Mouse (Mus musculus): Measurements from ENCODE around the gene Map2.

Map2 gene

GRCm38 (mm10) chr1:66175041-66175665, at the start of gene Map2:
Map2 (plus strand) TSS chr1:66175273.
- peak; percentile 79 to 80 for DNase-seq

DNA sequence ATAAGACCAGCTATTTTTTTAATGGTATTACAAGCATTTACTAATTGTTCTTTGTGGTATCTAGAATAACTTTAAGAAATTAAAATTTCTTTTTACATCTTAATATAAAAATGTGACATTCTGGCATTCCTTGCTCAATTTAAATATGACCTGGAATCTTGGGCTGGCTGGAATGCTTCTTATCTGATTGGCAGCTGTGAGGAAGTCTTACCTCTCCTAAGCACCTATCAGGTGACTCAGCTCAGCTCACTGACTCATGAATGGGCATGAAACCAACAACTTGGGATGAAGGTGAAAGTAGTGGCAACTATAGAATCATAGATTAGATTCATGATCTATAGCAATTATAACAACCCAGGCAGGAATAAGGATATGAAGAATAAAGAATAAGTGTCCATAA, 42.1 kb upstream of the Map2 start:
- peak in 1 of 2 experiments; percentile 9 for DNase-seq

- no peak for DNase-seq
Observed at GRCm38 (mm10) chr1:66135324-66135723, 39.7 kb upstream of the Map2 start.

DNA sequence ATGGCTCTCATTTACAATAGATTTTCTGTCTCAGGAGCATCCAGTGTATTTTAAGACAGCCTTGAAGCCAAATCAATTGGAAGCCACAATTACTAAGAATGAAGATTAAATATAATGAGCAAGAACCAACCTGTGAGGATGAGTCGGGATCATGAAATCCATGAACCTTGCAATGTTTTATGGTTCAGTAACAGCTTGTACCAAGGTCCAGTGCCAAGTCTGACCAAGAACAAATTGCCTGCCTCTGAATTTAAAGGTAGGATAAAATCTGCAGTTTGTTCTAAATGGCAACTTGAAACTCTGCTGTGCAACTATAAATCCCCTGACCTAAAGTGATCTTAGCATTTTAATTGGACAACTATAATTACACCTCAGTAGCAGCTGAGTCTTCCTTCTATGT, 34.4 kb upstream of the Map2 start:
- peak; percentile 9 to 25 for DNase-seq

- no peak for DNase-seq
Observed at GRCm38 (mm10) chr1:66145180-66145579, 29.9 kb upstream of the Map2 start.

DNA sequence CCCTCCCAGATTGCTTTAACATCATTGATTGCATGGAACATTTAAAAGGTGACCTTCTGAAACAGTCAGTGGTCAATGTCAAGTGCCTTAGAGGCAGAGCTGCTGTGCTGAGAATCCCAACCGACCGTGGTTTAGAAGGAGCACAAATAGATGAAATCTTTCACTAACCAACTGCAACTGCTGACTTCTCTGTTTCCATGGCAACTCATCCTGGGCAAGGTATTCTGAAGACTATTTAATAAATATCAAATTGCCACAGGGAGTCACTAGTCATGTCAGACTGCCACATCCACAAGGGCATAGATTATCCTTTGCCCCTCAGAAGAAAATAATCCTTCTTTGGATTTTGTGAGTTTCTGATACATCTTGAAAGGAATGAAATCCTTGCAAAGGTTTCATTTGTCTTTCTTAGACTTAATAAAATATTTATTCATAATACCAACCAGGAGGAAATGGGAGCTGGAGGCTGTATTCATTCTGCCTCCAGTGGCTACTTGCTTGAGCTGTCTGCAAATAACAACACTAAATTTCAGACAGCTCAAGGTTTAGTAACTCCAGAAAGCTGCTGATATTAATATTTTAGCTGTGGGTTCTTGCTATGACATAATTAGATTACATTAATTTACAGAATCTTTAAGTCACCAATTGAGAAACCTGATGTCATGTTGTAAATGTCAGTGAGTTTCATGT, 26.1 kb upstream of the Map2 start:
- no peak for DNase-seq

DNA sequence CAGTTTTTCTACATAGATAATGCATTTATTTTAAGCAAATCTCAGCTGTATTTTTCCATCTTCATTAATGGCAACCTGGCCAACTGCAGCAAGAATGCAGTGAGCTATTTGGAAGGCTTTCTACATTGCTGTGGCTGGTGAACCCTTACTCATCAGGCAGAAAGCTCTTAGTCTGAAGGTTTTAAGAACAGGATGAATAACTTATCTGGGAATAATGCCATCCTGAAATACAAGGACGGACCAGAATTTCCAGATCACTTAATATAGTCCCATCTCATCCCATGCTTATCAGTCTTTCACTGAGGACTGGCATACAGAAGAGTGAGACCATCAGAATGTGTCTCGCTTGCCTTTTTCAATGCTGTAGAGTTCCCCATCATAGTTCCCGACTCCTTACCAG, 24.3 kb upstream of the Map2 start:
- DNase-seq, result no peak

DNA sequence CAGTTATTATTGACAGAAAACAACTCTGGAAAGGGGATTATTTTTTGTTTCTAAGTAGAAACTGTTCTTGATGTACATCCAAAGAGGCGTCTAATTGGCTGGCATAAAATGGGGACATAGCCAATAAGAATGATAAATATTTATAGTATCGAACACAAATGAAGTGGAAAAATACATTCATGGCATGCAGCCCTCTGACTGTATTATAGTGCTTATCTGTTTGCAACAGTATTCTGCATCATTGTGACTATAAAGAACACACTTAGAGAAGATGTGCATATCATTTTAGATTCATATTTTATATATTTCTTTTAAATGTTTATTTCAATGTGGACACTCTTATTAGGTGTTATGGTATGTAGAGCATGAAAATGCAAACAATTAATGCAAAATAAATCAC, 17.9 kb upstream of the Map2 start:
- no peak for DNase-seq

- DNase-seq, result no peak
Observed at GRCm38 (mm10) chr1:66157589-66157988, 17.5 kb upstream of the Map2 start.

DNA sequence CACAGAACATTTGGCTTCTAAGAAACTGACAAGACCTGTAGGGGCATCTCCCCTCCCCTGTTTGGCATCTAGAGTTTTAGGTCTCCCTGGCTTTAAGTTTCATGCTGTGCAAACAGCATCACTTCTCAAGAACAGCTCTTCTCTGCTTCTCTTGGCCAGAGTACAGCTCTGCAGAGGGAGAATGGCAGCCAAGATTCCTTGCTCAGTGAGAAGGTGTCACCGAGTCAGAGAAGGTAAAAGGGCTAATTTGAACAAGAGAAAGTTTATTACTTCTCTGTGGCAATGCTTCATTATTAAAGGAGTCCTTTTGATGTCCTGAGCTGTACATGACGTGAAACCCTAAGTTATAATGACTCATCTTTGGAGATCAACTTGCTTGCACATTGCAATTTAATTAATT, 10.4 kb upstream of the Map2 start:
- no peak for DNase-seq

GRCm38 (mm10) chr1:66168722-66169121, 6.4 kb upstream of the Map2 start:
- no peak for DNase-seq

DNA sequence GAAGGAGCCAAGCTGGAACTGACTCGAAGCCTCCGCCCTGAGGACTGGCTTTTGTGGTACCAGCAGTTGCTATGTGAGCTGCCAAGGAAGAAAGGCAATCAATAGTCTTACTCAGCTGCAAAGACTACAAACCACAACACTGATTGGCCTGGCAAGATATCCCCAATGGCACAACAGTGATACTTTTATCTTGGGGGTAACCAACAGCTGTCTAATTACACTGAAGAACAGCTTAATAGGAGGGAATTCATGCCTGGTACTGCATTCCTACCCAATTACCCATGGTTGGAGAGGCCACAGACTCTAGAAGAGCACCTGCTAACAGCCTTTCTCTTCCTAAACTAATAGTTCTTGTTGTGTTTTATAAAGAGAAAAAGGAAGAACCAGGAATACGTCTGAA, 2.9 kb upstream of the Map2 start:
- DNase-seq, result no peak

GRCm38 (mm10) chr1:66173630-66174029, 1.4 kb upstream of the Map2 start:
- DNase-seq, result no peak

DNA sequence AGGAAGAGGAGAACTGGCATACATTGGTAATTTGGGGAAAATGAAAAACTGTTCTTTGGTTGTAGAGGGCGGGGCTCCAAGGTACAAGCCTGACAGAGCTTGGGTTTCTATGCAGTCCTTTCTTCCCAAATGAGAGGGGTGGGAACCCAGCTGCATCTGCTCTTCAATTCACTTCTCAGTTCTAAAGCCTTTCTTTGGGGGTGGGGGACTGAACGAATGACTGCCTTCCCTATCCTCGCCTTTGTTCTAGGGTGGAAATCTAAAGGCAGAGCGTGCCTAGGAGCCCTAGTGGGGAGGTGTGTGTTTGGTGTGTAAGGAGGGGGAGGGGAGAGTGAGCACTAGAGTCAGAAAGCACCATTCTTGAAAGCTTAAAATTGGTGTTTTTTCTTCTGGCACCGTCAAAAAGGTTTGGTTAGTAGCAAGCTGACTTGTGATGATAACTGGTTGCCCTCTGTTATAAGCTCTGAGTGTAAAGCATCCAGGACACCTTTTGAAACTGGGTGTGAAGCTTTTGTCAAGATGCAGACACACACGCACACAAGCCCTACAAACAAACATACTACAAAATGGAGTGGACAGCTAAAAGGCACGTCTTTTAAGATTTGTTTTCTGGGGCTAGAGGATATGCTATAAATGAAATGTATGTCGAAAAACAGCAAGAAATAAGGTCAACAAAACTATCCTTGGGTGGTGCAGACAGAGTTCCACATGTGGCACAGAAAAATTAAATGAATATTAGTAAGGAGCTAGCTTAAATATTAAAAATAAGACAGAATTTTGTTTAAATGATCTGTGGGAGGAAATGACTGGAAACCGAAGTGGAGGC, 1.2 kb downstream of the Map2 start:
- no peak for DNase-seq

DNA sequence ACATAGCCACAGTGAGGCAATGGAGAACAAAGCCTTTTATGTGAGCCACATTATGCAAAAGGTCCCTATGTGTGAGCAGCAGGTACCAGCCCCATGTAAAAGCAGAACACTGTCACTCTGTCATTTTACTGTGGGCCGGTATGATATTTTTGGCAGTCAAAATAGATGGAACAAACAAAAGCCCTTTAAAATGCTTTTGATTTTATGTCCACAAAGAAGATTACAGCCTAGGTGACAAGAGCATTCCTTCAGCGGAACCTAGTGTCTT, 1.7 kb downstream of the Map2 start:
- DNase-seq, result no peak

- DNase-seq, result no peak
Observed at GRCm38 (mm10) chr1:66177489-66178170, 2.6 kb downstream of the Map2 start.

GRCm38 (mm10) chr1:66187016-66187681, 12.1 kb downstream of the Map2 start:
- no peak for DNase-seq

DNA sequence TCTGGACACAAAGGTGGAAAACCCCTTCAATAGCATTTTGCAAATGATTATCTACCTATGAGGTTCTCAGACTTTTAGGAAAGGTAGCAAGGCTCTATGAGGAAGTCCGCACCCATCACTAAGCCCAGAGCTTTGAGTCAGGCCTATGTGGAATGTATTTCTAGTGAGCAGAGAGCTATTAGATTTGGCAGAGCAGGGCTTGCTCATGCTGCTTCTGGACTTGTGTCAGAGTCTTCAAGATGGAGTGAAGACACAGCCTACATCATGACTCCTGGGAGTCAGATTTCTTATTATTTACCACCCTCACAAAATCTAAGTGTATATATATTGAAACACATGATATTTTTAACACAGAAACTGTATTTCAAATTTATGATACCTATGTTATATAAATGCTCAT, 17.3 kb downstream of the Map2 start:
- DNase-seq, result no peak

DNA sequence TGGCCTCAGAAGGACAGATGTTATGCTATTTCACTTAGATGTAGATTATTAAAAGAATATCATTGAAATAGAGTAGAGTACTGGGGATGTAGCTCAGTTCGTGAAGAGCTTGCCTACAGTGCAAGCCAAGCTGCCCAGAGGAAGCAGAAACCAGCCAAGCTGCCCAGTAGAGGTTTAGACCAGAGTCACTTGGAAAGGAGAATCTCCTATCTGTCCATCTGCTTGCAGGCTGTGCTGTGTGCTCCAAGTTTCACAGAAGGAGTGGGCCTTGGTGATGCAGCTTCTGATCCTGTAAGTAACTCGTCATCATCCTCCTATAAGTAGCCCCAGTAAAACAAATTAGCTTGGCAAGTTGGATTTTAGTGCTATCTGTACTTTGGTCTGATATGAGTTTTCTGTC, 17.8 kb downstream of the Map2 start:
- DNase-seq, result no peak

GRCm38 (mm10) chr1:66195040-66195726, 20.1 kb downstream of the Map2 start:
- DNase-seq, result no peak

DNA sequence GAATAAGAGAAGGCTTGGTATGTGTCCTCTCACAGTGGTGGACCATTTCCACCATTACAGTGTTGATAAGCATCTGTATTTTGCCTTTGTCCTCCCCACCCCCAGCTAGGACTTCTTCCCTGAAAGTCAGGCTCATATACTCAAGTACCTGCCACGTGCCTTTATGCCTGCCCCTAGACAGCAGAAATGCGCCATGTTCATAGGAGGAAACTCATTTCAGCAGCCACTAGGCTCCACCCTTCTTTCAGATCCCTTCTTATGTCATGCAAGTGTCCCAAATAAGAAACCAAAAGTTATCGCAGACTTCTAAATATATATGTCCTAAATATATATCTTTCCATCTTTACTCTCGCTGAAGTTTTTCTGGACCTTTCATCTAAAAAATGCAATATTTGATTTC, 21.2 kb downstream of the Map2 start:
- DNase-seq, result no peak

- no peak for DNase-seq
Observed at GRCm38 (mm10) chr1:66196716-66197115, 21.6 kb downstream of the Map2 start.

DNA sequence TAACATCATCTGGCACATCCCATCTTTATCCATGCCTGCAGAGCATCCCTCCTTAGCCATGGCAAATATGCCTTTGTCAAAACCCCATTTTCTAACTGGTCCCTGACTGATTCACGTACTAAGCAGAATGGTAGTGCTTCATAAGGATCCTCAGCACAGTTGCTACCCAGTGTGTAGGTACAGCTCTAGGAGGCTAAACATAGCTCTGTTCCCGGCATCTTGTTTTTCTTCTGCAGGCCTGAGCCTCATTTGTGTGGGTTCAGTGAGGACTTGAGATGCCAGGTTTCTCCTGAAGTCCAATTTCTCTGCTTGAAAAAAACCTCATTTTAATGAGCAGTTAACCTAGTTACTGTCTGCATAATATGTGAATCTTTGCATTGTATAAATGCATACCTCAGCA, 30.4 kb downstream of the Map2 start:
- no peak for DNase-seq

Measured in kidney, adult 8-10 months (tissue).